Mouse (Mus musculus) C2C12 (cell line): ENCODE measurements at regions not wholly inside any gene's neighbourhood (a gene's known extent, or its start where the extent isn't known, plus 50 kb on each side); places are given as distances from the start of the nearest gene placed in this dataset.

ENCODE experiments used
- CEBPB ChIP-seq: IDR thresholded peaks from one replicate; pipeline ENCODE4 v1.6.1; 2011; ENCODE audit warnings: low read depth, mild to moderate bottlenecking, control low read depth, moderate library complexity
- CTCF ChIP-seq: IDR thresholded peaks from one replicate; pipeline ENCODE4 v1.5.1; 2011; ENCODE audit not compliant: control insufficient read depth, insufficient read depth, insufficient read length
- FOSL1 ChIP-seq: IDR thresholded peaks from one replicate; pipeline ENCODE4 v1.8.0; 2011; ENCODE audit warnings: mild to moderate bottlenecking, low read length; ENCODE audit not compliant: poor library complexity, insufficient read depth, severe bottlenecking
- MYOD1 ChIP-seq: IDR thresholded peaks from one replicate; pipeline ENCODE4 v1.6.1; 2011; ENCODE audit warnings: low read depth; ENCODE audit not compliant: control insufficient read depth, insufficient read length
- MYOG ChIP-seq: IDR thresholded peaks from one replicate; pipeline ENCODE4 v1.6.1; 2011; ENCODE audit not compliant: control insufficient read depth, insufficient read length; ENCODE audit errors: extremely low read depth
- USF1 ChIP-seq: IDR thresholded peaks from one replicate; pipeline ENCODE4 v1.6.1; 2011; ENCODE audit warnings: low read depth, mild to moderate bottlenecking, control low read depth, moderate library complexity

GRCm38 (mm10) chr17:31766779-31767697 lies 88.6 kb downstream of the Sik1 start:
- TF ChIP-seq CTCF: no peak
- no peak for TF ChIP-seq CEBPB
- TF ChIP-seq MYOD1: no peak
- no peak for TF ChIP-seq FOSL1
- no peak for TF ChIP-seq USF1
- no peak for TF ChIP-seq MYOG
